Mouse (Mus musculus): ENCODE data around the gene Tsen54. TPM values are rescaled to one million over a fixed set of nuclear protein-coding genes. Genes with fewer than 3 reads are reported as not detected.

Tsen54 gene
- polyA plus RNA-seq, 1 experiment, result 36.4 TPM

GRCm38 (mm10) chr11:115819915-115820623 is 5.5 kb downstream of the Tsen54 start:
- DNase-seq, result peak; percentile 60
- H3K4me3 ChIP-seq (ENCODE audit: insufficient read depth, low read depth, low read length), result no peak overlapping the region
- H3K27ac ChIP-seq (ENCODE audit: insufficient read depth, low read depth, low read length), result no peak overlapping the region; the same call in 1 of the 2 replicates
- TF ChIP-seq CTCF (conservative IDR thresholded peaks at IDR 0.05; ENCODE audit: insufficient read depth, insufficient read length, low read depth, low read length), result no peak
- TF ChIP-seq POLR2A (IDR thresholded peaks at IDR 0.05; ENCODE audit: low read depth, low read length), result no peak
- no peaks in the 10 kb centered on the region for H3K36me3 ChIP-seq (ENCODE audit: control insufficient read depth, insufficient read depth, low read length)
- peaks cover 6% of the 10 kb centered on the region; the same call in 1 of the 2 replicates for H3K4me1 ChIP-seq (ENCODE audit: control insufficient read depth, insufficient read depth, low read length)
- H3K27me3 ChIP-seq (replicated peaks; ENCODE audit: control insufficient read depth, insufficient read depth, low read length), result no peaks in the 10 kb centered on the region
- WGBS, result 48% methylated on average over 16 of the region's 16 CpGs

- whole genome bisulfite sequencing, result 65% methylated on average over 4 of the region's 4 CpGs
- Histone ChIP-seq H3K4me3 (ENCODE audit: insufficient read depth, low read depth, low read length) (no peak overlapping the region), H3K4me1 (ENCODE audit: control insufficient read depth, insufficient read depth, low read length) (peaks cover 7% of the 10 kb centered on the region; the same call in 1 of the 2 replicates), H3K27me3 (replicated peaks; ENCODE audit: control insufficient read depth, insufficient read depth, low read length) (no peaks in the 10 kb centered on the region), H3K27ac (ENCODE audit: insufficient read depth, low read depth, low read length) (no peak overlapping the region), H3K36me3 (ENCODE audit: control insufficient read depth, insufficient read depth, low read length) (no peaks in the 10 kb centered on the region)
- no peak for DNase-seq
- TF ChIP-seq CTCF (conservative IDR thresholded peaks at IDR 0.05; ENCODE audit: insufficient read depth, insufficient read length, low read depth, low read length), result no peak
- TF ChIP-seq POLR2A (IDR thresholded peaks at IDR 0.05; ENCODE audit: low read depth, low read length), result no peak
These were observed 6.5 kb downstream of the Tsen54 start for GRCm38 (mm10) chr11:115821001-115821400.

GRCm38 (mm10) chr11:115823774-115824740 is 9.5 kb downstream of the Tsen54 start, which contains the start of gene Llgl2:
Gene Llgl2 (plus strand): TSS chr11:115824049.
- Histone ChIP-seq H3K27ac (ENCODE audit: insufficient read depth, low read depth, low read length) (peak within 1 kb of the TSS; percentile 93), H3K36me3 (ENCODE audit: control insufficient read depth, insufficient read depth, low read length) (no peaks in the 10 kb centered on the region), H3K27me3 (replicated peaks; ENCODE audit: control insufficient read depth, insufficient read depth, low read length) (no peaks in the 10 kb centered on the region), H3K4me3 (ENCODE audit: insufficient read depth, low read depth, low read length) (peak within 1 kb of the TSS; percentile 96), H3K4me1 (ENCODE audit: control insufficient read depth, insufficient read depth, low read length) (peaks cover 20% of the 10 kb centered on the region)
- under 1% methylated on average over 87 of the region's 87 CpGs for WGBS
- DNase-seq, result peak; percentile 97
- TF ChIP-seq POLR2A (IDR thresholded peaks at IDR 0.05; ENCODE audit: low read depth, low read length), result peak; percentile 73
- TF ChIP-seq CTCF (conservative IDR thresholded peaks at IDR 0.05; ENCODE audit: insufficient read depth, insufficient read length, low read depth, low read length), result no peak

- no peaks in the 10 kb centered on the region for H3K36me3 ChIP-seq (ENCODE audit: control insufficient read depth, insufficient read depth, low read length)
- WGBS, result 11% methylated on average over 11 of the region's 11 CpGs
- H3K4me3 ChIP-seq (ENCODE audit: insufficient read depth, low read depth, low read length), result peak overlapping the region; percentile 96
- H3K27me3 ChIP-seq (replicated peaks; ENCODE audit: control insufficient read depth, insufficient read depth, low read length), result no peaks in the 10 kb centered on the region
- peaks cover 27% of the 10 kb centered on the region for H3K4me1 ChIP-seq (ENCODE audit: control insufficient read depth, insufficient read depth, low read length)
- TF ChIP-seq POLR2A (IDR thresholded peaks at IDR 0.05; ENCODE audit: low read depth, low read length), result no peak
- no peak for TF ChIP-seq CTCF (conservative IDR thresholded peaks at IDR 0.05; ENCODE audit: insufficient read depth, insufficient read length, low read depth, low read length)
- peak; percentile 35 for DNase-seq
- H3K27ac ChIP-seq (ENCODE audit: insufficient read depth, low read depth, low read length), result peak overlapping the region; percentile 93
These were observed 10.3 kb downstream of the Tsen54 start for GRCm38 (mm10) chr11:115824813-115825212.

- Histone ChIP-seq H3K36me3 (ENCODE audit: control insufficient read depth, insufficient read depth, low read length) (no peaks in the 10 kb centered on the region), H3K27me3 (replicated peaks; ENCODE audit: control insufficient read depth, insufficient read depth, low read length) (no peaks in the 10 kb centered on the region), H3K27ac (ENCODE audit: insufficient read depth, low read depth, low read length) (no peak overlapping the region), H3K4me3 (ENCODE audit: insufficient read depth, low read depth, low read length) (no peak overlapping the region), H3K4me1 (ENCODE audit: control insufficient read depth, insufficient read depth, low read length) (peaks cover 44% of the 10 kb centered on the region)
- no peak for DNase-seq
- TF ChIP-seq POLR2A (IDR thresholded peaks at IDR 0.05; ENCODE audit: low read depth, low read length) (no peak), CTCF (conservative IDR thresholded peaks at IDR 0.05; ENCODE audit: insufficient read depth, insufficient read length, low read depth, low read length) (no peak)
- 61% methylated on average over 5 of the region's 5 CpGs for WGBS
These were observed 12.0 kb downstream of the Tsen54 start for GRCm38 (mm10) chr11:115826487-115826886.

- H3K36me3 ChIP-seq (ENCODE audit: control insufficient read depth, insufficient read depth, low read length), result no peaks in the 10 kb centered on the region
- no peaks in the 10 kb centered on the region for H3K27me3 ChIP-seq (replicated peaks; ENCODE audit: control insufficient read depth, insufficient read depth, low read length)
- WGBS, result 82% methylated on average over 6 of the region's 6 CpGs
- peaks cover 55% of the 10 kb centered on the region for H3K4me1 ChIP-seq (ENCODE audit: control insufficient read depth, insufficient read depth, low read length)
- no peak for DNase-seq
- no peak for TF ChIP-seq POLR2A (IDR thresholded peaks at IDR 0.05; ENCODE audit: low read depth, low read length)
- no peak for TF ChIP-seq CTCF (conservative IDR thresholded peaks at IDR 0.05; ENCODE audit: insufficient read depth, insufficient read length, low read depth, low read length)
- no peak overlapping the region for H3K27ac ChIP-seq (ENCODE audit: insufficient read depth, low read depth, low read length)
- H3K4me3 ChIP-seq (ENCODE audit: insufficient read depth, low read depth, low read length), result no peak overlapping the region
These were observed 13.1 kb downstream of the Tsen54 start for GRCm38 (mm10) chr11:115827624-115828023.
